Mouse (Mus musculus): ENCODE data around the gene Plekhg2.
A peak's percentile ranks its signal among the peaks of the same experiment; 100 is the strongest.

Plekhg2 gene

DNA sequence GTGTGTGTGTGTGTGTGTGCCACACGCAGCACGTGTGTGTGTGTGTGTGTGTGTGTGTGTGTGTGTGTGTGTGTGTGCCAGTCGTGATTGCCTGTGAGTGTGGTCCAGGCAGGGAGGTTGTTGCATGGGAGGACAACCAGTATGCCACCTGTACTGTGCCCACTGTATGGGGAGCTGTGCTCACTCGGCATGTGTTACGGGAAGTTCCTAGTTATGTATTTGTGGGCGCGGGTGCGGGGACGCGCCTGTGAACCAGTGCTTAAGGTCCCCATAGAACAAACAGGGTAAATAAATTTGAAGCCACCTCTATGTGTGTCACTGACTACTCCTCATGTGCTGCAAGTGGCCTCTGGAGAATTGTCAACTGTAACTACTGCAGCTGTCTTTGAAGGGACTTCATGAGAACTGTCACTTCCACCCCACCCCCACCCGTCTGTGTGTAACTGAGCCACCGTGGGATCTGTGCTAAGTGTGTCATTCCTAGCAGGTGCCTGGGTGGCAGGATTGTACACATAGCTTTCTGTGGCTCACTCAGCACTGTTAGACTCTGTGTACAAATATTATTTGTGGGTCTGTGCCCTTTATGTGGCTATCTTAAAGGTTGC is 10.1 kb upstream of the Plekhg2 start:
- no peak for DNase-seq

DNA sequence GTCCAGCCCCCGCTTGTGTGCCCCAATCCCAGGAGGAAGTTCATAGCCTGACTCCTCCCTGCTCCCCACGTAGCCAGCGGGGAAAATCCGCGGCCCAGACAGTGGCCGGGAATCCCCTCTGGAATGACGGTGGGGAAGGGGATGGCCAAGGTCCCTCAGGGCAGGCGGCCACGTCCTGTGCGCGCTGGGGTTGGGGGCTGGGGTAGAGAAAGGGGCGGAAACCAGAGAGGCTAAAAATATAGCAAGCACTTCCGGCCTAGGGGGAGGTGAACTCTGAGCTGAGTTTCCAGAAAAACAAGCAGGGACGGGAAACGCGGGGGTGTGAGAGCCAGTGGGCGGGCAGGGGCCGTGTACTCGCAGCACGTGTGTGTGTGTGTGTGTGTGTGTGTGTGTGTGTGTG is 9.5 kb upstream of the Plekhg2 start:
- DNase-seq = no peak

DNA sequence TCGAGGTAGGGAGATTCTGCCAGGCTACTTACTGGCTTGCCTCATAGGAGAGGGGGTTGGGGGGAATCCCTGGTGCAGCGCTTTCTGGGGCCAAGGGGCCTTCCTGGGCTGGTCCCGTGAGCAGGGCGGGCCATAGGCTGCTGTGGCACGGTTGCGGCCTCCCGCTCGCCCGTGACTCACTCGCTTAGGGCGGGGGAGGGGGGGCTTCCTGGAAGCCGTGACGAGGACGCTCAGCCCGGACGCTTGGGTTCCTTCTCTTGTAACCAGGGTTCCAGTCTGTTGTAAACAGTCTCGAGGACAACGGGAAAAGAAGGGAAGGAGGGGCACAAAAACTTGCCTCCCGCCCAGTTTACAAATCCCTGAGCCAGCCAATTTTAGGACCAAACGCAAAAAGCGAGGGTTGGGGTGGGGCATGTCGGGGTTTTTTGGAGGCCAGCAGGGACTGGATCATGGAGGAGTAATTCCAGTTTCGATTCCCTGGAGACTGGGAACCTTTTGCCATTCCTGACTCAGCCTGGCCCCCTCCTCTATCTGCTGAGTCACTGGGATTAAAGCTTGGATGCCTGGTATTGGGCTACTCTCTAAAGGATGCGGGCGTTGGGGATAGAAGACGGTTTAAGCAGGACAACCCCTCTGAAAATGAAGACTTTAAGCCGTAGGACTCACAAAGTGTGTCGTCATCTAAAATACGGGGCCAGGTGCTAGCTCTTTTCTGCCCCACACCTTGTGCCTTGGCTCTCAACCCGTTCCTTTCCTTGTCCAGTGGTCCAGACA is 8.8 kb upstream of the Plekhg2 start:
- no peak for DNase-seq

DNA sequence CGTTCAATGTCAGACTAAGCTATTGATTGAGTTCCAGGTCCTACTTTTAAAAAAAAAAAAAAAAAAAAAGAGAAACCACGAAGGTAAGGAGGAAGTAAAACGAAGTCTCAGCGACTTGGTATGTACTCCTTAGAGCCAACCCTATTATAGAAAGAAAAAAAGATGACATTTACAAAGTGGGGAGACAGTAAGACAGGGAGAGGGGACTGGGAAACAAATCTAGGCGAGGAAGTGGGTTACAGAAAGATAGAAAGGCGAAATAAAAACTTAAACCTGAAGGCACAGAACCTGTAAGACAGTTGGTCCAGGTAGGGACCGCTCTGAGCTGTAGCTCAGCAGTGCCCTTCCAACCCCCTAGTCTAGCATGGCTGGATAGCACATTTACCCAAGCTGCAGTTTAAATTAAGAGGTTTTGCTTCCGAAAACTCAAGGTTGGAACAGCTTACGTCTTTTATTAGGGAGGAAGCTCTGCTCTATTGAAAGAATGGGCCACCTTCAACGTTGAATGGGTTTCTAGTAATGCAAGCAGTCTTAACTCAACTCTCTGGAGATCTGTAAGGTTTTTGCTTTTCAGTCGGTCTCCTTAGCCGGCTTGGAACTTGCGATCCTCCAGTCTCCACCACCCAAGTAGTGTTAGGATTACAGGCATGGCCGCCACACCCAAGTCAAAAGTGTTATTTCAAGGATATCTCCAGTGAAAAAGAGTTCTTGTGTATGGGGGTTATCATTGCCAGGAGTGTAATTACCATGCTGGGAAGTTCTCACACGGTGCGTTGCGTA is 8.0 kb upstream of the Plekhg2 start, which contains the start of gene Zfp36:
Zfp36 (minus strand) TSS at position 17 of the 780 bp plus-strand sequence.
- DNase-seq = no peak

- peak; percentile 61 for DNase-seq
Observed at GRCm38 (mm10) chr7:28378769-28379651, 6.6 kb upstream of the Plekhg2 start.

- no peak for DNase-seq
Observed at GRCm38 (mm10) chr7:28378066-28378690, 5.8 kb upstream of the Plekhg2 start.

DNA sequence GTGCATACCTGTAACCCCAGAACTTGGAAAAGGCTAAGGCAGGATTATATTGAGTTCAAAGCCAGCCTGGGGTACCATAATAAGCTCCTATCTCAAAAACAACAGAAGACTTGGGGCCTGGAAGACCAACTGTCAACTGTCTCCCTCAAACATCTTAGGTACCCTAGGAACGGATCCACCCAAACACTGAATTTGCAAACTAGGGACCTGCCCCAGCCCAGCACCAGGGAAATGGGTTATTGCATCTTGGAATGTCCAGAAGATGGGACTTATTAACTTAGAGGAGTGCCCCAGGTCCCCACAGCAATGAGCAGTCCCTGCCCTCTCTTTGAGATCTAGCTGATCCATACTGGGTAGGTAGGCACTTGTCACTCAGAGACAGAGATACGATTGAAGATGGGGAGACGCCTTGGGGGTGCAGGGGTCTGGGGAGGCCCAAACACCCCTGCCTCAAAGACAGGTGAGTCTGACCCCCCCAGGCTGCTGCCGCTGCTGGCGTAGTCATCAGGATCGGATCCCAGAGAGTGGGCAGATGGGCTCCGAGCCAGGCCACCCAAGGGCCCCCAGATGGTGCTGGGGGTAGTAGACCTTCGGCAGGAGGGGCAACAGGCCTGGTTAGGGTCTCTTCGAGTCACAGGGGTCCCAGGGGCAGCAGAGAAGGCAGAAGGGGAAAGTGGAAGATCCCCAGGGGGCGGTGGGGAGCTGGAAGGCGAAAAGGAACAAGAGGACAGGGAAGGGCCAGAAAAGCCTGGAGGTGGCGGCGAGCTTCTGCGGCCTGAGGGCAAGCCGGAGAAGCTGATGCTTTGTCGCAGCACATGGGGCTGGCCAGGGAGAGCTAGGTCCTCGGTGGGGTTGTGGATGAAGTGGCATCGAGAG is 5.0 kb upstream of the Plekhg2 start:
- peak; percentile 32 for DNase-seq

- DNase-seq = no peak
Observed at GRCm38 (mm10) chr7:28376011-28376771, 3.8 kb upstream of the Plekhg2 start.

GRCm38 (mm10) chr7:28375176-28375921 is 3.0 kb upstream of the Plekhg2 start:
- DNase-seq = peak; percentile 59

- DNase-seq = no peak
Observed at GRCm38 (mm10) chr7:28374647-28375046, 2.2 kb upstream of the Plekhg2 start.

GRCm38 (mm10) chr7:28373891-28374495 is 1.6 kb upstream of the Plekhg2 start:
- DNase-seq = no peak

DNA sequence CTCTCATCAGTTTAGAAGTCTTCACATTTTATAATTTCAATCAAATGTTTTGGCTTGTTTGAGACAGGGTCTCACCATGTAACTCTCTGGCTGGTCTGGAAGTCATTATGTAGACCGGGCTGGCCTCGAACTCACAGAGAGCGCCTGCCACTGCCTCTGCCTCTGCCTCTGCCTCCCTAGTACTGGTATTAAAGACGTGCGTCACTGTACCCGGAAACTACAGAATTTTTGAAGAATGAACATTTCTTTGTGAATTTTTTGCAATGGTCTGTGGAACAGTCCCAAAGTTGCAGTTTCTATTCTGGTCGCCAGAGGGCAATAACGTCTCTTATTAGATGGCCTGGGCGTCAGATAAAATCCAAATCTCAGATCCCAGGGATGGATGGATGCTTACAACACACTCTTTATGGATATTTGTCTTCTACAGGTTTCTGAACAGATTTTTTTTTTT is 757 bp upstream of the Plekhg2 start:
- peak; percentile 61 for DNase-seq

GRCm38 (mm10) chr7:28371514-28371989 is 847 bp downstream of the Plekhg2 start:
- DNase-seq = no peak

GRCm38 (mm10) chr7:28370977-28371513 is 1.4 kb downstream of the Plekhg2 start:
- DNase-seq = no peak

DNA sequence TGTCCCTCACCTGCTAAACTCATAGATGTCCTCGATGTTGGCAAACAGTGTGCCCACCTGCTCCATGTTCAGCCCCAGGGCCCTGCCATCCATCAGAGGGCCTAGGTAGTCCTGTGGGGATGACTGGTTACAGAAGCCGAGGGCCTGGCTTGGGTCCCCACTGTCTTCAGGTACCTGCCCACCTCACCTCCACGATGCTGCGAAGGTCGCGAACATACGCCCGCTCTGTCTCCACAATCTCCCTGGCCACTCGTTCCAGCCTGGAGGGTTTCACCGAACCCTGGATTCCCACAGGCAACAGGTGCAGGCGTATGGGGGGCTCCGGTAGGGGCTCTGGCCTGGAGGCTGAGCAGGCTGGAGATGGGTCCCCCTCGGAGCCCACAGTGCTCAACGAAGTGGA is 2.3 kb downstream of the Plekhg2 start:
- DNase-seq = no peak

GRCm38 (mm10) chr7:28368276-28368920 is 4.0 kb downstream of the Plekhg2 start:
- no peak for DNase-seq

- DNase-seq = no peak
Observed at GRCm38 (mm10) chr7:28367663-28368275, 4.6 kb downstream of the Plekhg2 start.

Data from cerebellum, adult 11 months (tissue).